Mouse (Mus musculus) brain, embryonic 14.5 days (tissue): ENCODE results near the gene Prrt2.

Source experiments
- CTCF ChIP-seq: fragments of 200-500 bp; IDR thresholded peaks from 2 replicates; pipeline ENCODE4 v1.5.1; 2012; ENCODE audit warnings: inconsistent platforms, mild to moderate bottlenecking, moderate library complexity, borderline replicate concordance; ENCODE audit not compliant: insufficient read depth, insufficient read length; ENCODE audit errors: extremely low read depth
- POLR2A ChIP-seq: fragments of 200-500 bp; IDR thresholded peaks from 2 replicates; pipeline ENCODE4 v1.6.1; 2012; ENCODE audit warnings: mild to moderate bottlenecking, inconsistent platforms, borderline replicate concordance; ENCODE audit not compliant: poor library complexity, insufficient read depth, insufficient read length, severe bottlenecking; ENCODE audit errors: extremely low read depth

- TF ChIP-seq POLR2A (no peak), CTCF (no peak)
These were observed 21.4 kb downstream of the Prrt2 start for GRCm38 (mm10) chr7:126999568-126999967.
